Mouse (Mus musculus): Measurements from ENCODE around the gene Eif4a1.
A peak's percentile ranks its signal among the peaks of the same experiment; 100 is the strongest.
"Not testable (repeated sequence)": the region's sequence is repeated elsewhere in the genome, so short reads cannot be mapped to it uniquely, and the experiment has no call there.

Gene Eif4a1

GRCm38 (mm10) chr11:69632284-69633089 lies 39.7 kb downstream of the Eif4a1 start, which contains the start of gene Fxr2:
TSS of gene Fxr2 (plus strand) at chr11:69632990.
- peak; percentile 100 for DNase-seq

DNA sequence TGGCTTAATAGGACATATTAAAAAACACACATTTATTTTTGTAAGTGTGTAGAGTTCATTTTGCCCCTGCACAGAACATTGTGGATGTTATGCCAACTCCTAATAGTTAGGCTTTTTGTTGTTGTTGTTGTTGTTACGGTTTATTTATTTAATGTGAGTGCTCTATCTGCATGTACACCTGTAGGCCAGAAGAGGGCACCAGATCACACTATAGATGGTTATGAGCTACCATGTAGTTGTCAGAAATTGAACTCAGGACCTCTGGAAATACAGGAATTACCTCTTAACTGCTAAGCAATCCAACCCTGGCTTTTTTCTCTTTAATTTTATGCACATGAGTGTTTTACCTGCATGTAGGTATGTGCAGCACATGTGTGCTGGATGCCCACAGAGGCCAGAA lies 42.4 kb downstream of the Eif4a1 start:
- no peak for DNase-seq

GRCm38 (mm10) chr11:69628286-69628685 lies 43.9 kb downstream of the Eif4a1 start:
- peak; percentile 68 to 84 for DNase-seq

- DNase-seq = not testable (repeated sequence)
Observed at GRCm38 (mm10) chr11:69624339-69624738, 47.9 kb downstream of the Eif4a1 start.

- no peak for DNase-seq
Observed at GRCm38 (mm10) chr11:69623006-69623405, 49.2 kb downstream of the Eif4a1 start.

- no peak for DNase-seq
Observed at GRCm38 (mm10) chr11:69622406-69622805, 49.8 kb downstream of the Eif4a1 start.

GRCm38 (mm10) chr11:69621571-69622268 lies 50.5 kb downstream of the Eif4a1 start, which contains the start of gene Sat2:
TSS of gene Sat2 (plus strand) at chr11:69622024.
- peak; percentile 58 to 76 for DNase-seq

DNA sequence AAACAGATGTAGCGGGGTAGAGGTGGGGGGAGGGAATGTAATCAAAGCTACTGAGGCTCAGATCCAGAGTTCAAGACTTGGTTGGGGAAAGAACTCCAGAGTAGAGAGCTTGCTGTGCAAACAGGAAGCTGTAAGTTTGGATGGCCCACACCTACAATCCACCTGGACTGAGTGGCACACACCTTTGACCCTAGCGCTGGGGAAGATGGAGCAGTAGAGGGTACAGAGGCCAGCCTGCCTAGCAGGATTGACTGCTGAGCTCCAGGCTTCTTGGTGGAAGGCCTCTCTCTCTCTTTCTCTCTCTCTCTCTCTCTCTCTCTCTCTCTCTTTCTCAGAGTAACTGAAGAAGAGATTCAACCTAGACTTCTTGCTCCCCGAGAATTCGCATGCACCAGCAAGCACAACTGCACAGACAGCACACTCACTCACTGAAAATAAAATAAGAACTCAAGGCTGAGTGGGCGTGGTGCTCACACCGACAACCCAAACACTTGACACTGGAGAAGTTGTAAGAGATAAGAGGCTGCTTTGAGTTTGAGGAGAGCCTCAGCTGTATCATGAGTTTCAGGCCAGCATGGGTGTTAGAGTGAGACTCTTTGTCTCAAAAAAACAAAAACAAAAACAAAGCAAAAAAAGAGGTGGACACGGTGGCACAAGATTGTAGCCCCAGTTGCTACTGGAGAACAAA lies 51.7 kb downstream of the Eif4a1 start:
- DNase-seq = no peak

GRCm38 (mm10) chr11:69617805-69618204 lies 54.4 kb downstream of the Eif4a1 start, which contains the start of gene Shbg:
TSS of gene Shbg (minus strand) at chr11:69617905.
- no peak for DNase-seq
